Mouse (Mus musculus) lung, adult 2 months (tissue): ENCODE results near the gene Taf3. TPM values are rescaled to one million over a fixed set of nuclear protein-coding genes. Genes with fewer than 3 reads are reported as not detected.

Experiments
- DNase-seq: peaks from one replicate; pipeline ENCODE4 v3.0.0; 2022
- H3K4me1 ChIP-seq: fragments of 200-500 bp; 2 replicates; pipeline ENCODE4 v1.6.1; 2011; ENCODE audit warnings: low read length; ENCODE audit not compliant: control insufficient read depth, insufficient read depth
- H3K4me3 ChIP-seq: fragments of 200-500 bp; replicated peaks from 2 replicates; pipeline ENCODE3; 2011; ENCODE audit warnings: low read depth, mild to moderate bottlenecking, control low read depth, low read length; ENCODE audit errors: extremely low read depth
- CTCF ChIP-seq: fragments of 200-500 bp; IDR thresholded peaks from 2 replicates; pipeline ENCODE4 v1.5.1; 2011; ENCODE audit warnings: mild to moderate bottlenecking, low read length, control low read depth; ENCODE audit not compliant: insufficient read depth
- POLR2A ChIP-seq: fragments of 200-500 bp; IDR thresholded peaks from 2 replicates; pipeline ENCODE4 v1.6.1; 2011; ENCODE audit warnings: low read depth, mild to moderate bottlenecking, control low read depth, low read length, borderline replicate concordance; ENCODE audit errors: extremely low read depth
- WGBS: fragments of 180-500 bp; shearing (Covaris S2); methylation state at CpG from one replicate; pipeline ENCODE4 v1.1.7; 2018; 5-methylcytosine and 5-hydroxymethylcytosine counted together
- polyA plus RNA-seq: library from polyadenylated mRNA; depleted of rRNA; stranded (reverse); fragments of >200 nt; gene quantifications from 2 replicates; pipeline ENCODE4 v1.2.3, GENCODE M21; 2012

Gene Taf3
- polyA plus RNA-seq, 1 experiment, result 5.8 TPM

GRCm38 (mm10) chr2:9939250-9939649, 109.1 kb downstream of the Taf3 start:
- no peak for DNase-seq
- Histone ChIP-seq H3K4me3 (no peak overlapping the region), H3K4me1 (no peaks in the 10 kb centered on the region)
- 80% methylated on average over 4 of the region's 4 CpGs for WGBS
- TF ChIP-seq CTCF, result no peak
- TF ChIP-seq POLR2A, result no peak

DNA sequence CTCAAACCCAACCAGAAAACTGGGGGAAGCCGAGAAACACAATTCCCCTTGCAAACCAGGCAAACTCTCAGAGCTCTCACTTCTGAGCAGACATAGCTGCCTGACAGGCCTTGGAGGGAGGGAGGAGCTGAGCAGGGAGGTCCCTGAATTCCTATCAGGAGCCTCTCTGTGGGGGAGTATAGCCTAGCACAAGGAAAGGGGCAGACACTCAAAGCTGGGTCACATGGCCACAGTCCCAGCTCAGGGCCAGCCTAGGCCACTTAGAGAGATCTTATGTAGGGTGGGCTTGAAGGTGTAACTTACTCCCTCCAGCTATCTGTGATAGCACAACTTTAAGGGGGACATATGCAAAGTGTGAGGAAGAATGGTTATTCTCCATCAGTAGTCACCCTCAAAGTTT, 112.4 kb downstream of the Taf3 start:
- no peak for TF ChIP-seq CTCF
- no peak for TF ChIP-seq POLR2A
- H3K4me1 ChIP-seq, result no peaks in the 10 kb centered on the region
- H3K4me3 ChIP-seq, result no peak overlapping the region
- no peak for DNase-seq
- WGBS, result 38% methylated on average over 1 of the region's 1 CpGs

GRCm38 (mm10) chr2:9926905-9927283, 121.5 kb downstream of the Taf3 start:
- no peak overlapping the region for H3K4me3 ChIP-seq
- 67% methylated on average over 4 of the region's 4 CpGs for WGBS
- TF ChIP-seq POLR2A (no peak), CTCF (no peak)
- H3K4me1 ChIP-seq, result no peaks in the 10 kb centered on the region
- DNase-seq, result no peak

GRCm38 (mm10) chr2:9926194-9926904, 122.0 kb downstream of the Taf3 start:
- H3K4me1 ChIP-seq, result no peaks in the 10 kb centered on the region
- TF ChIP-seq CTCF (no peak), POLR2A (no peak)
- WGBS, result 41% methylated on average over 7 of the region's 7 CpGs
- DNase-seq, result no peak
- H3K4me3 ChIP-seq, result no peak overlapping the region

DNA sequence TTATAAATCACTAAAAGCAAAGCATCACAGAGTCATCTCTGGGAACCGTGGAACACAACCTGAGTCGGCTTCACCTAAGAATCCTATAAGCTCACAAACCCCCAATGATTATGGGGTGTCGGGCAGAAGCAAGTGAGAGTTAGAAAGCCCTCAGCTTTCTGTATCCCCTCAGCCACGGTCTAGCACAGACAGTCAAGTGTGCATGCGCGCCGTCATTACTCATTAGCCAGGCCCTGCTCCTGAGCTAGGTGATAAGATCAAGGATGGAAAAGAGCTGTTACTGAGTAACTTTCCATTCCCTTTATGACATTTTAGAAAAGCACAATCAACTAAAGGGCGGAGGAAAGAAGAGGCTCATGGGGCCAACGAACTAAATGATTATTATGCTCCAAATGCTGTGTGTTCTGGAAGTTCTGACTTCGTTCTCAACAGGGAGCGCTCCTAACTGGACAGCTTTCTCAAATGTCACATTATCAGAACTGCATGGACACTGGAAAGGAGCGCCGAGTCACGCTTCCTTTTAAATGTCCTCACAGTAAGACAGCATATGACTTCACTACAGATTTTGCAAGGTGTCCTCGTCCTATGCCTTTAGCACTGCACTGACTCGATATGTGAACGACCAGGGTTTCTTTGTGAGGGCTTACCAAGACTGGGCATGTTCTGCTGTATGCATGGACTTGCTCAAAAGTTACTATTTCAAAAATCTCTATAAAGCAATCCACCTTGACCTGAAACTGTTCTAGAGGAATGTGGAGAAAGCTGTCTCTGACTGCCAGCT, 129.5 kb downstream of the Taf3 start:
- Histone ChIP-seq H3K4me1 (no peaks in the 10 kb centered on the region), H3K4me3 (no peak overlapping the region)
- WGBS, result 73% methylated on average over 17 of the region's 17 CpGs
- DNase-seq, result no peak
- TF ChIP-seq CTCF (no peak), POLR2A (no peak)

DNA sequence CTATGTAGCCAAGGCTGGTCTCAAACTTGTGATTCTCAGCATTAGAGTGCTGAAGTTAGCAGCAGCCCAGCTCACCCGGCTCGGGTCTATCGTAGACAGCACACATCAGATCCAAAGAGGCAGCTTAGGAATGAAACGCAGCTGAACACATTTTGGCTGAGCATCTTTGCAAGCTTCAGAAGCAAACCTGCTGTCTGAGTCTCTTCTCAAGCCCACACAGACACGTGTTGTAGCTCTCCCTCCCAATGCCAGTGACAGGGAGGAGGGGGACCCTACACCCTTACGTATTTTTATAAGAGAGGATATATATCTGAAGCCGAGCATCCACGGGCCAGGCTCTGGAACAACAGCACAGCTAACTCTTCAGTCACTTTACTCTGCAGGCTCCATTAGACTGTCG, 130.8 kb downstream of the Taf3 start:
- 90% methylated on average over 9 of the region's 9 CpGs for WGBS
- H3K4me1 ChIP-seq, result no peaks in the 10 kb centered on the region
- TF ChIP-seq POLR2A (no peak), CTCF (no peak)
- H3K4me3 ChIP-seq, result no peak overlapping the region
- DNase-seq, result no peak

- 9% methylated on average over 11 of the region's 11 CpGs for WGBS
- no peak for TF ChIP-seq POLR2A
- TF ChIP-seq CTCF, result no peak
- no peak overlapping the region for H3K4me3 ChIP-seq
- no peak for DNase-seq
- no peaks in the 10 kb centered on the region; the same call in 1 of the 2 replicates for H3K4me1 ChIP-seq
Measured at GRCm38 (mm10) chr2:9905995-9906394, 142.4 kb downstream of the Taf3 start.

- Histone ChIP-seq H3K4me1 (no peaks in the 10 kb centered on the region; the same call in 1 of the 2 replicates), H3K4me3 (no peak overlapping the region)
- 51% methylated on average over 14 of the region's 14 CpGs for WGBS
- no peak for TF ChIP-seq CTCF
- TF ChIP-seq POLR2A, result no peak
- DNase-seq, result no peak
Measured at GRCm38 (mm10) chr2:9903854-9904560, 144.4 kb downstream of the Taf3 start.

GRCm38 (mm10) chr2:9897846-9898245, 150.6 kb downstream of the Taf3 start:
- no peak for DNase-seq
- 31% methylated on average over 8 of the region's 8 CpGs for WGBS
- TF ChIP-seq CTCF (no peak), POLR2A (no peak)
- Histone ChIP-seq H3K4me1 (no peaks in the 10 kb centered on the region), H3K4me3 (no peak overlapping the region)
